Mouse (Mus musculus) hindbrain, embryonic 16.5 days (tissue): Measurements from ENCODE around the gene Mrps23. TPM values are rescaled to one million over a fixed set of nuclear protein-coding genes. Genes with fewer than 3 reads are reported as not detected.

Experiments used
- ATAC-seq: fragments of 200-750 bp; cut with Nextera tagmentation; 2 replicates; pipeline ENCODE4 v1.8.0; 2017; ENCODE audit warnings: moderate TSS enrichment, moderate library complexity
- H3K27ac ChIP-seq: fragments of 300-500 bp; sonication (generic); 2 replicates; pipeline ENCODE4 v1.5.1; 2014; ENCODE audit warnings: low read depth, mild to moderate bottlenecking, control low read depth, low read length, moderate library complexity
- H3K27me3 ChIP-seq: fragments of 300-500 bp; sonication (generic); replicated peaks from 2 replicates; pipeline ENCODE4 v1.6.1; 2014; ENCODE audit warnings: low read length; ENCODE audit not compliant: control insufficient read depth, insufficient read depth
- H3K36me3 ChIP-seq: fragments of 300-500 bp; sonication (generic); 2 replicates; pipeline ENCODE4 v1.6.1; 2014; ENCODE audit warnings: mild to moderate bottlenecking, low read length, moderate library complexity, mixed read lengths; ENCODE audit not compliant: control insufficient read depth, insufficient read depth
- H3K4me1 ChIP-seq: fragments of 300-500 bp; sonication (generic); 2 replicates; pipeline ENCODE4 v1.6.1; 2014; ENCODE audit warnings: low read depth, low read length; ENCODE audit not compliant: control insufficient read depth, insufficient read depth
- H3K4me2 ChIP-seq: fragments of 300-500 bp; sonication (generic); 2 replicates; pipeline ENCODE4 v1.6.1; 2014; ENCODE audit warnings: mild to moderate bottlenecking, low read length, control low read depth, moderate library complexity
- H3K4me3 ChIP-seq: fragments of 300-500 bp; sonication (generic); 2 replicates; pipeline ENCODE4 v1.5.1; 2014; ENCODE audit warnings: mild to moderate bottlenecking, low read length, control low read depth, moderate library complexity
- H3K9ac ChIP-seq: fragments of 300-500 bp; sonication (generic); 2 replicates; pipeline ENCODE4 v1.6.1; 2014; ENCODE audit warnings: low read depth, mild to moderate bottlenecking, control low read depth, low read length, moderate library complexity
- H3K9me3 ChIP-seq: fragments of 300-500 bp; sonication (generic); 2 replicates; pipeline ENCODE4 v1.6.1; 2014; ENCODE audit warnings: mild to moderate bottlenecking, low read length, moderate library complexity; ENCODE audit not compliant: control insufficient read depth
- WGBS: fragments of 180-500 bp; shearing (Covaris S2); extraction: QIAGEN DNeasy Blood & Tissue Kit; methylation state at CpG from one replicate; pipeline ENCODE4 v1.1.7; 2014; 5-methylcytosine and 5-hydroxymethylcytosine counted together
- polyA plus RNA-seq: library from polyadenylated mRNA; unstranded; fragments of >200 nt; fragmentation: Nextera tagmentation; extraction: Ambion mirVana; gene quantifications from 2 replicates; pipeline ENCODE4 v1.2.1, GENCODE M21; 2015

The Mrps23 gene
- polyA plus RNA-seq, 1 experiment from 2014 or later: 68.8 TPM

- 63% methylated on average over 7 of the region's 7 CpGs for WGBS
- no peaks in the 10 kb centered on the region for H3K36me3 ChIP-seq
- no peaks in the 10 kb centered on the region for H3K27me3 ChIP-seq
- no peak overlapping the region for H3K4me2 ChIP-seq
- H3K9me3 ChIP-seq: no peaks in the 10 kb centered on the region
- H3K4me3 ChIP-seq: no peak overlapping the region
- H3K9ac ChIP-seq: no peak overlapping the region
- no peak overlapping the region for H3K27ac ChIP-seq
- ATAC-seq: no peak
- H3K4me1 ChIP-seq: peaks cover 20% of the 10 kb centered on the region
Measured at GRCm38 (mm10) chr11:88251295-88251694, 47.1 kb downstream of the Mrps23 start.

- Histone ChIP-seq H3K4me1 (peaks cover 20% of the 10 kb centered on the region), H3K27me3 (no peaks in the 10 kb centered on the region), H3K4me2 (peak overlapping the region; percentile 37), H3K9me3 (no peaks in the 10 kb centered on the region), H3K9ac (peak overlapping the region; percentile 35; the same call in 1 of the 2 replicates), H3K27ac (peak overlapping the region; percentile 65), H3K4me3 (peak overlapping the region; percentile 19; the same call in 1 of the 2 replicates), H3K36me3 (no peaks in the 10 kb centered on the region)
- peak; percentile 93 for ATAC-seq
- 12% methylated on average over 22 of the region's 22 CpGs for WGBS
Measured at GRCm38 (mm10) chr11:88251972-88252766, 48.0 kb downstream of the Mrps23 start.

DNA sequence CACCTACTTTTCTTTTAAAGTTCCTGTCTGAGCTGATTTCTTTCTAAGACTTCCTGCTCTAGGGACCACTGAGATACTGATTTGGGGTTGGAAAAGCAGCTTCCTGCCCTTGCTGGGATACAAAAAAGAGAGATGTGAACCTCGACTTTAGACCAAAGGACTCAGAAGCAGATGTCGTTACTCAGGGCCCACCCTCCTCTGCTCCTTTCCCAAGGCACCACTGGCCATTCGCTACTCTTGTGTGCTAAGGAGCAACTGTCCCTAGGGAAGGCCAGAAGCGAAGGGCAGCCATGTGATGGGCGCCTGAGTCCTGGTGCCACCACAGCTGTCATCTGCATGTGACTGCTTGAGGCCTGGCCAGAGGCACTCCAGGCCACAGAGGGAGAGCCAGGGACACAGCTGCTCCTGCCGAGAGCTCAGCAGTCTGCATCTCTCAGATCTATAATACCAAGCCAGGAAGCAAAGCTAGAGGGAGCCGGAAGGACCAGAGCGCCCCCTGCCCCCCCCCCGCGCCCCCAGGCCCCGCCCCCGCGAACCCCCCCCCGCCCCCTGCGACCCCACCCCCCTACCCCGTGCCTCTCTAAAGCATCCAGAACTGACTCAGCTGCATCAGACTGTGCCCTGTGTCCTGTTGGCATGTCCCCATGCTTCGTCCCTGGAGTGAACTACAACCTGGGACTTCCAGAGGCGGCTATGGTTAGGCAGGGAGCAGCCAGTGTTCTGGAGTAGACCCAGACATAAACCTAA, 48.8 kb downstream of the Mrps23 start:
- Histone ChIP-seq H3K4me1 (peaks cover 20% of the 10 kb centered on the region), H3K27ac (peak overlapping the region; percentile 65), H3K27me3 (no peaks in the 10 kb centered on the region), H3K9ac (peak overlapping the region; percentile 35), H3K4me3 (no peak overlapping the region), H3K36me3 (no peaks in the 10 kb centered on the region), H3K9me3 (no peaks in the 10 kb centered on the region), H3K4me2 (no peak overlapping the region)
- peak; percentile 78 for ATAC-seq
- WGBS: 12% methylated on average over 14 of the region's 18 CpGs

- Histone ChIP-seq H3K27me3 (no peaks in the 10 kb centered on the region), H3K4me2 (no peak overlapping the region), H3K36me3 (no peaks in the 10 kb centered on the region), H3K9ac (no peak overlapping the region; the same call in 1 of the 2 replicates), H3K4me1 (peaks cover 20% of the 10 kb centered on the region), H3K4me3 (no peak overlapping the region), H3K9me3 (no peaks in the 10 kb centered on the region), H3K27ac (peak overlapping the region; percentile 65)
- 20% methylated on average over 7 of the region's 7 CpGs for WGBS
- ATAC-seq: no peak
Measured at GRCm38 (mm10) chr11:88253514-88254167, 49.5 kb downstream of the Mrps23 start.

DNA sequence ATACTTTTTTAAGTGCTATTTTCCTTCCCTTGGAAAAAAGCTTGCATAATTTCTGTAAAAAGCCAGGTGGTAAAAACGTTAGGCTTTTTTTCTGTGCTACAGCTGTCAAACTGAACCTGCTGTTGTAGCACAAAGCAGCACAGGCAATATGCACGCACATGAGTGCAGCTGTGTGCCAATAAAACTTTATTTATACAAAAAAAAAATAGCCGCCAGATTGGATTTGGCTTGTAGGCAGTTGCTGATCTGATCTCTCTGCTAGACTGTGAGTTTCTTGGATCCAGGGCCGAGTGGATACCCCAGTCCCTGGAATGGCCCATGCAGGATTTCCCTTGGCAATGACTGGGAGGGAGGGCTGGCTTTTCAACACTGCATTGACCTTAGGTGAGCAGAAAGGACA, 53.5 kb downstream of the Mrps23 start:
- no peak overlapping the region for H3K27ac ChIP-seq
- H3K4me1 ChIP-seq: peaks cover 13% of the 10 kb centered on the region
- H3K4me2 ChIP-seq: no peak overlapping the region
- H3K4me3 ChIP-seq: no peak overlapping the region
- no peak overlapping the region for H3K9ac ChIP-seq
- H3K9me3 ChIP-seq: no peaks in the 10 kb centered on the region
- 80% methylated on average over 4 of the region's 4 CpGs for WGBS
- no peaks in the 10 kb centered on the region for H3K36me3 ChIP-seq
- no peaks in the 10 kb centered on the region for H3K27me3 ChIP-seq
- ATAC-seq: no peak

DNA sequence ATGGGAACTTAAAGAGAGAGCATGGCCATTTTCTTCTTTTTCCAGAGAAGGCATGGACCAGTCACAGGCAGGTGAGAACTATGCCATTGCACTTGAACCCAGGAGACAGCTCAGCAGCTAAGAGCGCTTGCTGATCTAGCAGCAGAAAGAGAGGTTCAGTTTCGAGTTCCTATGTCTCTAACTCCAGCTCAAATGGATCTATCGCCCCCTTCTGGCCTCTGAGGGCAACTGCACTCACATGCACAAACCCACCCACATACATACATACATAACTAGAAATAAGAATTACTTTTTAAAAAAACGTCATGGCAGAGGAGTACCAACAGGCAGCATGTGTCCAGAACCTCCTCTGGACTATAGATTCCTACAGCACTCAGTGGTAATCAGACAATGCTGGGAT, 54.0 kb downstream of the Mrps23 start:
- Histone ChIP-seq H3K4me3 (no peak overlapping the region), H3K9ac (no peak overlapping the region), H3K4me1 (peaks cover 8% of the 10 kb centered on the region), H3K27ac (no peak overlapping the region), H3K27me3 (no peaks in the 10 kb centered on the region), H3K36me3 (no peaks in the 10 kb centered on the region), H3K4me2 (no peak overlapping the region), H3K9me3 (no peaks in the 10 kb centered on the region)
- no peak for ATAC-seq
- WGBS: 86% methylated on average over 4 of the region's 4 CpGs

GRCm38 (mm10) chr11:88260463-88260862, 56.3 kb downstream of the Mrps23 start:
- no peak for ATAC-seq
- 47% methylated on average over 7 of the region's 7 CpGs for WGBS
- H3K4me1 ChIP-seq: 0 out of 2 replicates have a peak, but pooled peaks cover 2% of the 10 kb centered on the region

More at GRCm38 (mm10) chr11:88260463-88260862, 56.3 kb downstream of the Mrps23 start:
- no peaks in the 10 kb centered on the region for H3K27me3 ChIP-seq
- no peak overlapping the region for H3K4me2 ChIP-seq
- no peak overlapping the region for H3K27ac ChIP-seq
- no peak overlapping the region for H3K9ac ChIP-seq
- no peaks in the 10 kb centered on the region for H3K36me3 ChIP-seq
- no peak overlapping the region for H3K4me3 ChIP-seq
- H3K9me3 ChIP-seq: no peaks in the 10 kb centered on the region
